Mouse (Mus musculus): ENCODE data around the gene Apoa2. TPM values are rescaled to one million over a fixed set of nuclear protein-coding genes. Genes with fewer than 3 reads are reported as not detected.
"Not testable (repeated sequence)": the region's sequence is repeated elsewhere in the genome, so short reads cannot be mapped to it uniquely, and the experiment has no call there.

The Apoa2 gene
- total RNA-seq, 2 experiments from 2014 or later: 1.8 to 2.3 TPM

DNA sequence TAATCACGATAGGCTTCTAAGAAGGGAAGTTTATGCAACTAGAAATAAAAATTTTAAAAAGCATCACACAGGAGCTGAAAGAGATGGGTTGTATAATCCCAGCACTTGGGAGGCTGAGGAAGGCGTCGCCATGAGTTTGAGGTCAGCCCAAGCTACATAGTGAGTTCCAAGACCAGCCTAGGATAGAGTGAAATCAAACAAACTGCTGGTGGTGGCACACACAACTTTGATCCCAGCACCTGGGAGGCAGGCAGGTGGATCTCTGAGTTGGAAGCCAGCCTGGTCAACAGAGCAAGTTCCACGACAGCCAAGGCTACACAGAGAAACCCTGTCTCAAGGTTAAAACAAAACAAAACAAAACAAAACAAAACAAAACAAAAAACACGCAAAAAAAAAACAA lies 7.5 kb downstream of the Apoa2 start:
- no peak for DNase-seq (ENCODE audit: low spot score in 2 of 2)
- intact Hi-C loops (cut with DNase I): no loop called here

DNA sequence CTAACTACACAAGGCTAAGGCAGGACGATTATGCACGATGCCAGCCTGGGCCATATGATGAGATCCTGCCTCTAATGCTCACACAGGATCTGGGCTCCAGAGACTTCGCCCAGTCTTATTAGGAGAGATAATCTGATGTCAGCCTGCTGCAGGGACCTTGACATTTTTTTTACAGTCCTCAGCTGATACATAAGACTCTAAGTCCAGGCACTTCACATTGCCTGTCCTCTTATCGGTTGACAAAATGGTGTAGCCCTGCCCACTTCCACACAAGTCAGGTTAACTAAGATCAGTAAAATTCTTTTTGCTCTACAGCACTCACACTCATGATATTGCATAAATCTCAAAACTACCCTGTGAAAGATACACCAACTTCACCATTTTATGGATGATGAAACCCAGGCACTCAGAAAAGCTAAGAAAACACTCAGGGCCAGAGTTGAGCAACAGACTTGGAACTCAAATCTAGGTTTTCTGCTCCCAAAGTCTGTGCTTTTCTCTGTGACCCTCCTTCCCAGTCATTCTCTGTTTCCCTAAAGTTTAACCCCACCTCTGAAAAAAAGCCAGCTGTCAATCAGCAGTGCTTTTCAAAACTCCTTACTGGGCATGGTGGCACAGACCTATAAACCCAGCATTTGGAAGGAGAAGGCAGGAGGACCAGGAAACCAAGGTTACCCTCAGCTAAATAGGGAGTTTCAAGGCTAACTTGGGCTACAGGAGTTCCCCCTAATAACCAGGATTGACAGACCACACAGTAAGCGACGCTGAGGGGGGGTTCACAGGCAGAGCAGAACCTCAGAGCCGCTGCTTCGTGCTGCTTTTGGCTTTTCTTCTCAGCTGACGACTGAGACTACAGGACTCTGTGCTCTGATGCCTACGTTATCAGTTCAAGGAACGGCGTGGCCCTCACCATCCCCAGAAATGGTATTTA lies 8.2 kb downstream of the Apoa2 start:
- no peak for DNase-seq (ENCODE audit: low spot score in 2 of 2)
- intact Hi-C loops (cut with DNase I): no loop called here

DNA sequence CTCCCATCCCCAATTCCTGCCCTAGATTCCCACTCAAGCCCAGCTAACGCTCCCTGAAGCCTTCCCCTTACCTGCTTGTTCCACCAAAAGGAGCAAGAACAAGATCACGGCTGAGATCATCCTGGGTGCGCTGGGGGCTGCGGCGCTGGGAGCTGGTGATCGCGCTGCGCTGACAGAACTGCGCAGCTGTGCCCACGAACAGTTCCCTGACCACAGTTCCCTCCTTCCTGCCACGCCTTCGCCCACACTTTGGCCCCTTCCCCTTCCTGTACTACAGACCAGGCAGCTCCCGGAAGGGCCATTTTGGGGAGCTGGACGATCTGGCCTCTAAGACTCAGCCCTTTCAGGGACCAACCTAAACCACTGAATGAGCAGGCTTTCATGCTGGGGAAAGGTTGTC lies 9.3 kb downstream of the Apoa2 start, which contains the start of gene Fcer1g:
Gene Fcer1g, minus strand, starts transcription at position 240 of the 400 bp plus-strand sequence.
- intact Hi-C loops (cut with DNase I): no loop called here
- no peak for DNase-seq (ENCODE audit: low spot score in 2 of 2)

- intact Hi-C loops (cut with DNase I): no loop called here
- DNase-seq (ENCODE audit: low spot score in 2 of 2): no peak
Measured at GRCm38 (mm10) chr1:171234538-171234937, 9.7 kb downstream of the Apoa2 start.

- no peak for DNase-seq (ENCODE audit: low spot score in 2 of 2)
- intact Hi-C loops (cut with DNase I): no loop called here
Measured at GRCm38 (mm10) chr1:171235791-171236190, 10.9 kb downstream of the Apoa2 start.

- intact Hi-C loops (cut with DNase I): no loop called here
- DNase-seq (ENCODE audit: low spot score in 2 of 2): no peak
Measured at GRCm38 (mm10) chr1:171237438-171237837, 12.6 kb downstream of the Apoa2 start.

DNA sequence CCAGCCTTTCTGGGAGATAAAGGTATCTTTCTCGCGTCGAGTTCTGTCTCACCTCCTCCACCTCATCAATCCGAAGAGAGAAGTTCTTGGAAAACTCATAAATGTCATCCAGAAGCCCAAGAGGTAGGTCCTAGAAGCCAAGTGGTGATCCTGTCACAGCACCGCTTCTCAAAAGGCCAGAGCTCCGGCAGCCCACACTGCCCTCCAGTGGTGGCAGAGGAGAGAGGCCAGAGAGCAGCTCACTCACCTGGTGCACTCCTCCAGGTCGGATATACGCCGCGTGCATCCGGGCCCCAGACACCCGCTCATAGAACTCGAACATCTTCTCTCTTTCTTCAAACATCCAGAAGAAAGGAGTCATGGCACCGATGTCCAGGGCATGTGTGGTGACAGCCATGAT lies 13.6 kb downstream of the Apoa2 start:
- DNase-seq (ENCODE audit: low spot score in 2 of 2): peak in 1 of 2 experiments; percentile 29
- intact Hi-C loops (cut with DNase I): no loop called here

DNA sequence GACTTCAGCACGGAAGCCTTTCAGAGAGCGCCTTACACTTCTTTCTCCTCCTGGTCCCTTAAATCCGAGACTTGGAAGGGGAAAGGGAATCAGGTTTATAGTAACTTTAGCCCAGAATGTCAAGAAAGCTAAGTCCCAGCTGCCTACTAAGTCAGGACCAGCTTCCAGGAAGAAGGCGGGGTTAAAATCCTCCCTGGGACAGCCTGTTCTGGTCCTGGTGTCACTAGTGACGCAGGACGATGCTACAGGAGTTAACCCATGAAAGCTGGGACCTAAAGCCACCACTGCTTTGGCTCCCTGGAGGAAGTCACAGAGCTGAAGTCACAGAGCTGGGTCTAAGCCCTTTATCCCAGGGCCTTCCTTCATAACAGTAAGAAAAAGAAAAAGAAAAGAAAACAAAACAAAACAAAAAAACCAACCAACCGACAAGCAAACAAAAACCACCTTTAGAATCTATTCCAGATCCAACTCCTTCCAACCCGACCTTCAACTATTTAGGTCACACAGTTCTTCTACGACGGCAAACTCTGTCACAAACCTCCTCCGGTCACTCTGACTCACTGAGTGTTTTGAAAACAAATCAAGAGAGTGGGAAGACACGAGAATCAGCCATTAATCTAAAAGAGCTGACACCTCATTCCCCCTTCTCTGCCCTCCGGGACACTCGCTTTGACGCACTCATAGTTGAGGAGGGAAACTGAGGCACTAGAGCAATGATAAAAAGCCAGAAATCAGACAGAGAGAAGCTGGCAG lies 15.3 kb downstream of the Apoa2 start:
- no peak for DNase-seq (ENCODE audit: low spot score in 2 of 2)
- intact Hi-C loops (cut with DNase I): no loop called here

GRCm38 (mm10) chr1:171240911-171241310 lies 16.1 kb downstream of the Apoa2 start:
- intact Hi-C loops (cut with DNase I): no loop called here
- no peak for DNase-seq (ENCODE audit: low spot score in 2 of 2)

GRCm38 (mm10) chr1:171241952-171242351 lies 17.1 kb downstream of the Apoa2 start:
- DNase-seq (ENCODE audit: low spot score in 2 of 2): not testable (repeated sequence)

DNA sequence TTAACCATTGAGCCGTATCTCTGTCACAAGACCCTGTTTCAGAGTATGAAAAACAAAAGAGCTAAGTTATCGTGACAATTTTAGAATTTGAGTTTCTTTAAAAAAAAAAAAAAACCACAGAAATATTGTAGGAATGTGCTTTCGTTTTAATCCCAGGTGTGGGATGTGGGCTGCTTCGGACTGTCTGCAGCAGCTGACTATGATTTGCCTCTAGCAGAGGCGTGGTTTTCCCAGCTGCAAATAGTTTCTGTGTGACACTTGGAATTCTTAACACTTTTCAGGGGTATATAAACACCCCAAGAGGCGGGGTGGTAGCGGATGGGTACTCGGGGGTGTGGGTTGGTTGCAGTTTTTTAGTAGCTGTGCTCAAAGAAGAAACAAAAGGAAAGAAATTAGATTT lies 20.5 kb downstream of the Apoa2 start:
- intact Hi-C loops (cut with DNase I): no loop called here
- DNase-seq (ENCODE audit: low spot score in 2 of 2): no peak

More at GRCm38 (mm10) chr1:171241952-171242351, 17.1 kb downstream of the Apoa2 start:
- intact Hi-C loops (cut with DNase I): not testable (repeated sequence)

GRCm38 (mm10) chr1:171246709-171247452 lies 22.0 kb downstream of the Apoa2 start:
- intact Hi-C loops (cut with DNase I): no loop called here
- peak; percentile 97 to 98 for DNase-seq (ENCODE audit: low spot score in 2 of 2)

GRCm38 (mm10) chr1:171247453-171247841 lies 22.6 kb downstream of the Apoa2 start:
- intact Hi-C loops (cut with DNase I): no loop called here

DNA sequence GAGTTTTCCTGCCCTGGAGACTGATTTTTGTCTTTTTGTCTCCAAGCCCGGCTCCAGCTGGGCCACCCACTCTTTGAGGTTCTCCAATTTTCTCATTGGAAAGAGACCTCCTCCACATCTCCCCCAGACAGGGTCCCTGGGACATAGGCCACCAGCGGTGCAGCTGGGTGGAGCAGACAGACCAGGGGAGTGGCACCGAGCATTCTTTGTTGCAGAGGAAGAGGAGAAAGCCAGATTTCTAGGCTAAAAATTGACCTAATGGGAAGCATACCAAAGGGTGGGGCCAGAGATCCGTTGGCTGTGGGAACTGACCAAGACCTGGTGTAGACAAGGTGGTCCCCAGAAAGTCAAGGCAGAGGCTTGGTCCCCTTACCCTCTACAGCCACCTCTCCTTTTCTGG lies 23.1 kb downstream of the Apoa2 start:
- intact Hi-C loops (cut with DNase I): no loop called here

More at GRCm38 (mm10) chr1:171247453-171247841, 22.6 kb downstream of the Apoa2 start:
- DNase-seq (ENCODE audit: low spot score in 2 of 2): no peak

DNA sequence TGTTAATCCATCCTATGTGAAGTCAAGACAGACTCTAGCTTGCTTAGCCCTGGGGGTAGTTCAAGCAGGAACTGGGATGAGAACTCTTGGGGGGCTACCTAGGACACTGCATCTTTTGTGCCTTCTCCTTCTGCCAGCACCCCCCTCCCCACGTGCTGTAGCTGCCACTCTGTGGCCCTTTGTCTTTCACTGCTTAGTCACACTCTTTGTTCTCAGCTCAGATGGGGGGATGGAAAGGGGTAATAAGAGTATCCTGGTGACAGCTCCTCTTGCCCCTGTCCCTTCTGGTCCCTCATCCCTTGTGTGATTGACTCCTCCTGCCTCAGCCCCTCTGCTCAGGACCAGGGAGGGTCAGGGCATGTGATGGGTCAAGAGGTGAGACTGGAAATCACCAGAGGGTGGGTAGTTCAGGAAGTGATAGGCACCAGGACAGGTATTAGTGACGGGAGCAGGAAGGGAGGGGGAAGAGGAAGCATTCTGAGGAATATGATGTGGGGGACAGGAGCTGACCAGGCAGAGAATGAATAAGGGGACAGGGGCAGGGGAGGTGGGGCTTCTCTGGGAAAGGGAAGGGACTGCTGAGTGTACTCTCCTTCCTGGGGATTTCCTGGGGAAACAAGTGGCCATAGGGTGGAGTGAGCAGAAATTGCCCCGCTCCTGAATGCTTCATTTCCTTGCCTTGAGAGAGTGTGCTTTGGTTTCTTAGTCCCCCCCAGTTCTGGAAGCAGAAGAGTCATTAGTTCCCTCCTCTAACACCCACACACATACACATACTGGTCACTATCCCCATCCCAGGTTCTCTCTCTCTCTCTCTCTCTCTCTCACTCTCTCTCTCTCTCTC lies 23.8 kb downstream of the Apoa2 start:
- no peak for DNase-seq (ENCODE audit: low spot score in 2 of 2)
- intact Hi-C loops (cut with DNase I): no loop called here

More for the DNA sequence above, 23.1 kb downstream of the Apoa2 start:
- no peak for DNase-seq (ENCODE audit: low spot score in 2 of 2)

DNA sequence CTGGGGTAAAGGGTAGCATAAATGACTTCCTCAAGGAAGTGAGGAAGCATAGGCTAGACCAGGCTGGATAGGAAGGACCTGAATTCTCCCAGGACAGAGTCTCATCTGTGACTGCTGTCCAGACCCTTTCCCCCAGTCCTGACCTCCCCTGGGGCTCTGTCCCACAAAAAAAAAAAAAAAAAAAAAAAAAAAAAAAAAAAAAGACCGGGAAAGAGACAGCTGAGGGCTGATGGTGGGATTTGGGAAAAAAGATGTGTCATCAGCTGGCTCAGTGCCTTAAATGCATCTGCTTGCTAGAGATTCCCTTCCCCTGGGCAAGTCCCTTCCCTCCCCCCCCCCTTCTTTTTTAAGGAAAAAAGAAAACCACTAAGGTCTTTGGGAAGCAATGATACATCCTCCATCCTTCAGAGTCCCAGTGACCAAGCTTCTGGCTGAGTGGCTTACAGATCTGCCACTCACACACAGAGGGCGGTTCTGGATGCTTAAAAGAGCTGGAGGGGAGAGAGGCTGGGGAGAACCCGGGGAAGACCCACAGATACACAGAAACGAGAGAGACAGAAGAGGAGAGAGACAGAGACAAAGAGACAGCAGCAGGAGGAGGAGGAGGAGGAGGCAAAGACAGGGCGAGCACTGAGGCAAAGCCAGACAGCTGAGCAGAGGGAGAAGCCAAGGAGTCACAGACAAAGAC lies 25.2 kb downstream of the Apoa2 start, which contains the start of gene Adamts4:
Gene Adamts4, plus strand, starts transcription at position 509 of the 688 bp plus-strand sequence.
- intact Hi-C loops (cut with DNase I): loop anchor here (10.0 kb wide), 1 partner anchor 135 kb away; the partner anchor contains the start of gene Cfap126
- DNase-seq (ENCODE audit: low spot score in 2 of 2): peak in 1 of 2 experiments; percentile 34

DNA sequence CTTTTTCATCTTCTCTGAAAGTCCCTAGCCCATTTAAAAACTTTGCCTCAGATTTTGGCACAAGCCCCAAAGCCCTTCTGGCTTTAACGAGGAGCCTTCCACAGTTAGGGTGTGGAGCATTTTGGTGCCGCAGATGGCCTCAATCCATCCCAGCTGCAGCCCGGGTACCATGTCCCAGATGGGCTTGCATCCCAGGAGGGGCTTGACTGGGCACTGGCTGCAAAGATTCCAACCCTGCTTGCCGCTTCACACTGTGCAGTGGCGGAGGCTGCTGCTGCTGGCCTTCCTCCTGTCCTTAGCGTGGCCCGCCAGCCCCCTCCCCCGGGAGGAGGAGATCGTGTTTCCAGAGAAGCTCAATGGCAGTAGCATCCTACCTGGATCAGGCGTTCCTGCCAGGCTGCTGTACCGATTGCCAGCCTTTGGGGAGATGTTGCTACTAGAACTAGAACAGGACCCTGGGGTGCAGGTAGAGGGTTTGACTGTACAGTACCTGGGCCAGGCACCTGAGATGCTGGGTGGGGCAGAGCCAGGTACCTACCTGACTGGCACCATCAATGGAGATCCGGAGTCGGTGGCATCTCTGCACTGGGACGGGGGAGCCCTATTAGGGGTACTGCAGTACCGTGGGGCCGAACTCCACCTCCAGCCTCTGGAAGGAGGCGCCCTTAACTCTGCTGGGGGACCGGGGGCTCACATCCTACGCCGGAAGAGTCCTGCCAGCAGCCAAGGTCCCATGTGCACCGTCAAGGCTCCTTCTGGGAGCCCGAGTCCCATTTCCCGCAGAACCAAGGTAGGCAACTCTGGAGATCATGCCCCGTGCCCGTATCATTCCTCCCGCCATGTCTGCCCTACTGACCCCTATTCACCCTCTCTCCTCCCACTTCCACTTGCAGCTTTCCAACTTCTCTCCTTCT lies 26.1 kb downstream of the Apoa2 start, which contains the start of gene Ndufs2:
Gene Ndufs2, minus strand, starts transcription at position 709 of the 914 bp plus-strand sequence.
- intact Hi-C loops (cut with DNase I): loop anchor here (10.0 kb wide), 1 partner anchor 136 kb away; the partner anchor contains the start of gene Cfap126
- DNase-seq (ENCODE audit: low spot score in 2 of 2): no peak

All from left cerebral cortex, postnatal 36 days (tissue).